Mouse (Mus musculus) T-cell, adult 2 months (primary cell): ENCODE data around the gene Creg2.
"Not testable (repeated sequence)": the region's sequence is repeated elsewhere in the genome, so short reads cannot be mapped to it uniquely, and the experiment has no call there.

Experiments
- DNase-seq: peaks from one replicate; pipeline ENCODE4 v3.0.0; 2022; ENCODE audit warnings: low spot score

Creg2 gene

DNA sequence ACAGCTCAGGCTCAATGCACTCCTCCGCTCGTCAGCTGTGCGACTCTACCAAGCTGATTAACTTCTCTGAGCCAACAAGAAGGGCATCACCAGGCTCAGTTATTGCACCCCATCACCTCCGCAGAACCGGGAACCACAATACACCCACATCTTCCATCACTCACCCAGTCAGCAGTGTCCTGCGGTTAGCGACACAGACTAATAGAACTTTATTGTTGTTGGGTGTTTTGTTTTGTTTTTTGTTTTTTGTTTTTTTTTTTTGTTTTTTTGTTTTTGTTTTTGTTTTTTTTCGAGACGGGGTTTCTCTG, at the start of gene Creg2:
TSS of gene Creg2 (minus strand) at position 234 of the 308 bp plus-strand sequence.
- no peak for DNase-seq

DNA sequence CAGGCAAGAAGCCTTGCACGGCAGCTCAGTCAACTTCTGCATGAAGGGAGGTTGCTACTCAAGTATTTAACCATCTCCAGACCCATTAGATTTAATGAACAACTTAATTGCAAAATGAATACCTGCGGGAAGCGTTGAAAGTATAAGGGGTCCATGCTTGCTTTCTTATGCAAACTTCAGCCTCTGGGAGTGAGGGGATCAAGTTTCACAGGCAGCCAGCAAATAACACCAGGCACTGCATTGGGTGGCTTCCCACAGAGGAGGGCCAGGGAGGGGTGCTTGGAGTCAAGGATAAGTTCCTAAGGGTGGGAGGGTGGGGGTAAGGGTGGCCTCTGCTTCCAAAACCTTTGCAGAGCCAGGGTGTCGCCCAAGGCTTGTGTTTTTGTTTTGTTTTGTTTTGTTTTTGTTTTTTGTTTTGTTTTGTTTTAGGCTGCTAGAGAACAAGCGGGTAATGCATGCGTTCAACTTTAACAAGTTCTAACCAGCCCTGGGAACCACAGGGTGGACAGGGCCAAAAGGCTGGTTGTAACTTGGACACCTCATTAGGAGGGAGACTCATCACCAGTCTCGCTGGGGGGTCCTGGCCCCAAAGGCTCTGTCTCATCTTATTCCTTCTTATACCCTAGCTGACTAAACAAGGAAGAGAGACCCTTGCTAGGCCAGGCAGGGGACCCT, 49.5 kb upstream of the Creg2 start:
- DNase-seq, result no peak

DNA sequence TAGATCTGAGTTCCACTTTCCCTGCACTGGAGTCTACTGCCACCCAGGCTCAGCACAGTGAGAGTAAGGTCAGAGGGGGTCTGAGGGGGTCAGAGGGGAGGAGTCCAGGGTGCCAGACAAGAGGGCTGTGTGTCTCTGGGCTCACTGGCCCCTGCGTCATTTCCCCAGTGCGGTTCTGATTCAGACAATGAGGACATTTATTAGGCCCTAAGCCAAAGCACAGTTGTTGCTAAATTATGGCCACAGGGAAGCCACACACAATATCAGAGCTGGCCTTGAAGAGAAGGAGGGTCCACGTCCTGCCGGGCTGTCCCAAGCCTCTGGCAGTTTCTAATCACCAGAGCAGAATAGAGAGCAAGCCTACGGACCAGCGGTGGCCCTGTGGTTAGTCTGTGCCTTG, 47.2 kb upstream of the Creg2 start:
- DNase-seq, result no peak

DNA sequence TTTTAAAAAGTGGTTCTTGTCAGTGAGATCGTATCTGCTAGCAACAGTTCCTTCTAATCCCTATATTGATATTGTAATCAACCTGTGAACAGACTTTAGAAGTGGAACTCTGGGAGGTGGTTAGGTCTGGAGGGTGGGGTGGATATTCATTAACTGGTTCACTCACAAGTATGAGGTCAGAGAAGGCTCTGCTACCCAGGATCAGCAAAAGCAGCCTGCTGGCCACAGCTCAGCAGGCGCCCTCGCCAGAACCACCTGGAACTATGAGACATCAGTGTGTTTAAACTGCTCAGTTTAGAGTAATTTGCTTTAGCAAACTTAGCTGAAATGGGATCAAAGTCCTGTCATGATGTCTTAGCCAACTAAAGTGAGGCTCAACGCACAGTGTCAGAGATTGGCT, 43.9 kb upstream of the Creg2 start:
- DNase-seq, result no peak

DNA sequence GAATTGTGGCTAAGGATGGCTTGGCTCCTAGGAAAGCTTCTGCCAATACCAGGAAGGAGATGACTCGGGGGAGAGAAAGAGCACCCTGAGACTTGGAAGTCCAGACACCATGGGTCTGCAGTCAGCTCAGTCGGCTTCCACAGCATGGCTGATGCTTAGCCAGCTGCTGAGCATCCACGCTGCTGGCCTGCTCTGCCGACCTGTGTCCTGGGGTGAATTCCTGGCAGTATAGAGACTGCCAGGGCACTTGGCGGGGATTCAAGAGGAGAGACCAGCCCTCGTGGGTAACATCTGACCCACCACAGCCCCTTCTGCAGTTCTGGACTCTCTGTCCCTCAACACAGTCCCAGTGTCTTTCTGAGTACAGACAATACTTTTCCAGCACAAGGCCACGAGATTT, 43.5 kb upstream of the Creg2 start:
- DNase-seq, result no peak

DNA sequence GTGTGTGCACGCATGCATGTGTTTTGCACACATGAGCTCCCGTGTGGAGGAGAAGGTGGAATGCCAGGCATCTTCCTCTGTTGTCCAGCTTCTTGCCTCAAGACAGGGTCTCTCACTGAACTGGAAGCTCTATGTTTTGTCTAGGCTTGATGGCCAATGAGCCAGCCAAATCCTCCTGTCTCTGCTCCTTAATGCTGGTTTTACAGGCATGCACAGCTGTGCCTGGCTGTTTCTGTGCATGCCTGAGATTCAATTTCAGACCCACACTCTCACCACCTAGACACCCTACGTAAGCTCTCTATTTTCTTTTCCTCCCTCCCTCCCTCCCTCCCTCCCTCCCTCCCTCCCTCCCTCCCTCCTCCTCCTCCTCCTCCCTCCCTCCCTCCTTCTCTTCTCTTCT, 40.7 kb upstream of the Creg2 start:
- DNase-seq, result no peak

DNA sequence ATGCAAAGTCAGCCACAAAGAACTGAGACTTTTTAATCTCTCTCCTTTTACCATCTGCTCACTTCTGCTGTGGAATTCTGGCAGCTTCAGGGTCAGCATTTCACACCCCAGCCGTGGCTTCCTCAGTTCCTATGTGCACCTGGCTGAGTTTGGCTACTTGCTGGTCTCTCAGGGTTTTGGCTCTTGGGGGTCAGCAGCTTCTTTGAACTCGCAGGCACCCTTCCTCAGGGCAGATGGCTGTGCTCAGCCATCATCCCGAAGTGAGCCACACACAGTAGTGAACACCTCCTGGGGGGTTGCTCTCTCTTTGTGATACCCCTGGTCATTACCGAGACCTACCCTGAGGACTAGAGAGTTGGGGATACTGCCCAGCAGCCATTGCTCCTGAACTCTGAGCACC, 39.8 kb upstream of the Creg2 start:
- DNase-seq, result no peak

DNA sequence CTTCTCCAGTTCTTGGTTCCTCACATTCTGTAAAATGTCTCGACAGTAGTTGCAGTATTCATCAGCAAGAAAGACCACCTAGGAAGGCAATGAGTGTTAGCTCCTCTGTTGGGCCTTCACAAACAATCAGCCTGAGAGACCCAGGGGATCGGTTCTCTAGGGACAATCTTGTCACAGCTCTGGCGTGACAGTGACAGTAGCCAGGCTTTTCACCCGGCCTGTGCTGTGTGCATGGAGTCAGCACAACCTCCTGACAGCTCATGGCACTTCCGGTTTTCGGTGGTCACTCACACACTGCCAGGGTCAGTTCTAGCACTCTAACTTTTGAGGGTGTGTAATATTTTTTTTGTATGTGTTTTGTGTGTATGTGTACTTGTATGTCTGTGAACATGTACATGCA, 37.3 kb upstream of the Creg2 start:
- DNase-seq, result no peak

DNA sequence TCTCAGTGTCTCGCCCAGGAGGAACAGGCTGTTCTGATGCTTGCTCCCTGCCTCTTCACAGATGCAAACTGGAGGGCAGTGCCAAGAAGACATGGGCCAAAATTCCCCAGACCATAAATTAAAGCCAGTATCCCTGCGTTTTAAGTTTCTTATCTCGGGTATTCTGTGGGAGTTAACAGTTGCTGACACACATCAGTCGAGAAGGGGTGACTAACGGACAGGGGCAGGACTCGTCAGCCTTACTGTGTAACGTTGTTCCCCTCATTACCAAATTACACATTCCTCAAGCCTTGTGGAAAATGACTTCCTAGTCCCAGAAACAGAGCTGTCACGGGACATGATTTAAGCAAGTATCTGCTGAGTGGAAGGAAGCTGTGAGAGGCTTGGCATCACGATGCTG, 36.0 kb upstream of the Creg2 start:
- DNase-seq, result no peak

DNA sequence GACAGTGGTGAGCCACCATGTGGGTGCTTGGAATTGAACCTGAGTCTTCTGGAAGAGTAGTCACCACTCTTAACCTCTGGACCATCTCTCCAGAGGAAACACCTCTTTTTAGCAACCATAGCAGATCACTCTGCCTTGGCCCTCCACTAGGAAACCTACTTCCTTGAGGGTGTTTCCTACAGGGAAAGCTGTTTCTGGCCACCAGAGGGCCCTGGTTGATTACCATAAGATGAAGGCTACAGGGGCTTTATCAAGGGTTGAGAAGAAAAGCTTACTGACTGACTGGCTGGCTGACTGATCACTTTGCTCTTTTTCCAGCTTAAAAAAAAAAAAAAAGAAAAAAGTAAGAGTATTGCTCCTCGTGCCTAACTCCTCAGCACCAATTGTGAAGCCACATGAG, 34.6 kb upstream of the Creg2 start:
- peak; percentile 56 for DNase-seq

DNA sequence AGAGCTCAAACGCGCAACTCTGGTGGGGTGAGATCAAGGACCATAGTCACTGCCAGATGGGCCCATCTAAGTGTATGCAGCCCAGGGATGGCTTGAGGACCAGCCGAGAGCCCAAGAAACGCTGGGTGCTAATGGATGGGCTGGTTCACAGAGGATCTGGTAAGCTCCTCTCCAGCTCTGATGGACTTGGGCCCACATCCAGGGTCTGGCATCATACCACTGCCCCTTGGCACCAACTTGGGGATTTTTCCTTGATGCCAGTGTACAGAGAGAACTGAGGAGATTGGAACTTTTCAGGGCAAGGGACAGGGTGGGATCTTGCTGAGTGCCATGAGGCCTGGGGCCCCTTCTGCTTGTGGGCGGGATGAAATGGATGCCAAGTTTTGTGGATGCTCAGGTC, 30.4 kb upstream of the Creg2 start:
- no peak for DNase-seq

DNA sequence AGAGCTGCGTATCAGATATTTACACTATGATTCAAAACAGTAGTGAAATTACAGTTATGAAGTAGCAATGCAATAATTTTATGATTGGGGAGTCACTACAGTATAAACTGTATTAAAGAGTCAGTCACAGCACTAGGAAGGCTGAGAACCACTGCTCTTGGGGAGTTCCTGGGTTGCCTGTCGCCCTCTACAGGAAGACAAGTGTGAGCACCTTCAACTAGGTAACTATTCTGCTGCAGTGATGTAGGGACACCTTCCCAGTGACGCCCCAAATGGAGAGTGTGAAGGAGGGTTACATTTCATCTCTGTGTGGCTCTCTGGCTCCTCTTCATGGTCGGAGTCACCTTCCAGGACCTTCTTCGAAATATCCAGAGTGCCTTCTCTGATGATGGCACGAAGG, 29.3 kb upstream of the Creg2 start:
- no peak for DNase-seq

DNA sequence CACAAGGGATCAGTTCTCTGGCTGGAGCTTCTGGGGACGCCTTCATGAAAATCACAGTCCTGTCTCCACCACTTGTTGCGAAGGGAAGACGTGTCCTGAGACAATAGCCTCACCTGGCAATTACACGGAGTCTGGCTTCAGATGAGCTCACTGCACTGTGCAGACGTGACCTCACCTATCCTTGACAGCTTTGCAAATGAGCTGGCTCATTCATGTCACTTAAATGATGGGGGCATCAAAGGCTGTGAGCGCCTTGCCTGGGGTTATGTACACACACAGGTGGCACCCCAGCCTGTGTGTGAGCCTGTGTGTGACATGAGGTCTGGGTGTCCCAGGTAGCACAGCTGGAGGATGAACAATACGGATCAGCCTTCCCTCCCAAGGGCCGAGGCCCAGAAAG, 27.6 kb upstream of the Creg2 start:
- no peak for DNase-seq

DNA sequence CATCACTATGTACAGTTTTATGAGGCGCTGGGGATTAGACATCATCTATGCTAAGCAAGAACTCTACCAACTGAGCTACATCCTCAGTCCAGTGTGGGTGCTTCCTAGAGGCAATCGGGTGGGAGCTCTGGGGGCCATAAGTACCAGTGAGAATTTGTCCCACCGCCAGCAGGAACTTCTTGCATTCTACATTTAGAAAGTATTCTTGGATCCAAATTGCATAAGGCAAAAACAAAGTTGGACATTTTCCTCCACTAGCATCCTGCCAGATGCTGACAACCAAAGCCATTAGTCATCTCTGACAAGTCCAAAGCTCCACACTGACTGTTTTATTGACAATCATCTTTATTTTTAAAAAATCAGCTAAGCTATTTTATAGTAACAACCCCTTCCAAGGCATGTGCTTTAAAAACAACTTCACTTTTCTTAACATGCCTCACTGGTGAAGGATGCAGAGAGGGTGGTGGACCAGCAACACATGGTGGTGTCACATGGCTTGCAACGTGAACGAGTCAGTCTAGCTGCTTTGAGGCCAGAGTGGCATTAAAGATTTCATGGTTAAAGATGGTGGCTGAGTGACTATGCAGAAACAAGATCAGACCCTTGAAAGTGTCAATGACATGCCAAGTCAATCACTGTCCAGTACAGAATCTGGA, 25.1 kb upstream of the Creg2 start:
- no peak for DNase-seq

DNA sequence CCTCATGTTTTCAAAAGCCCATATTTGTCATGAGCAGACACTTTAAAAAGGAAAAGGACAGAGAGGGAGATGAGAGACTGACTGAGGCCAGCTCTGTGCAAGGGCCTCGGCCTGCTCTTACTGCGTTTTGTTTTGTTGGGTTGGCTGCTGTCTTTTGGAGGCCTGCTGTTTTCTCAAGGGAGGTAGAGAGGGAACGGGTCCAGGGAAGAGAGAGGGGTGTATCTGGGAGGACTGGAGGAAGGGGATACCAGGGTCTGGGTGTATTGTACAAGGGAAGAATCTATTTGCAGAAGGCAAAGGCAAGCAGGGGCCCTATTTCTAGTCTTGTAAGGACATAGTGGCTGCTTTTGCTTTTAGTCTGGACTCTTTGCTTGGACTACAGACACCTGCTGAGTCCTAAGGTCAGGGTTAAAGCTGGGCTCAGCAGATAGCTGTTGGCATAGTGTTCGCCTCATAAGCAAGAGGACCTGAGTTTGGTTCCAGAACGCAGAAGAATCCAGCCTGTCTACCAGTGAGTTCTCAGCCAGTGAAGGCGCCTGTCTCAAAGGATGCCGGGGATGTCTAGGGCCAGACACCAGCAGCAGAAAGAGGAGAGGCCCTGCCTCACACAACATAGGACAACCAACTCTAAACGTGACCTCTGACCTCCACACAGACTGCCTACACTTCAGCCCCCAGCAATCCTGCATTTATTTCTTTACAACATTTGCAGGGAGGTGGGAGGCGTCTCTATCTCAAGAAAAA, 21.3 kb upstream of the Creg2 start:
- no peak for DNase-seq

DNA sequence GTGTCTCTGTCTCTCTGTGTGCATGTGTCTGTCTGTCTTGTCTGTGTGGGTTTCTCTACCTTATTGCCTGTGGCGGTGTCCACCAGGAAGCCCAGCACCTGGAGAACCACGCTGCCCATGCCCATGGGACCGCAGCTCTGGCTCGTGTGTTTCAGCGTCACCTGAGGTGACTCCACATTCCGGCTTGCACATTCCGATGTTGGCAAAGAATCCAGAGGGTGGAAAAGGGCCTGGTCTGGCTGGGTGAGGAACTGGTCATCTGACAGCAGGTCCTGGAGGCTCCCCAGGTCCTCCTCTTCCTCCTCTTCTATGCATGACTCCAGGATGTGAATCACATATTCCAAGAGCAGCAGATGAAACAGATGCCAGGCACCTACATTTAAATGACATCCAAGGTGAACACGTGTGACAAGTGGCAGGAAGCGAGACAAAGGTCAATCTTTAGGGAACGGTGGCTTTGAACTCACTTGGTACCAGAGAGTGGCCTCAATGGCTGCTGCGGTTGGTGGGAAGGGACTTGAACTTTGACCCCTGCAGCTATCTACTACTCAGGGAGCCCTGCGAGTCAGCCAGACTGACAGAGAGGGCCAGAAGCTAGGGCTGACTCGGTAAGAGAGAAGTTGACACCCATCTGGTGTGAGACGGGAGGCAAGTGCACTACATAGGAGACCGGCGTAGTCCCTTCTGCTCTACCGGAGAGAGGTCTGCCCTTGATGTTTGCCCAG, 19.1 kb upstream of the Creg2 start:
- DNase-seq, result no peak

DNA sequence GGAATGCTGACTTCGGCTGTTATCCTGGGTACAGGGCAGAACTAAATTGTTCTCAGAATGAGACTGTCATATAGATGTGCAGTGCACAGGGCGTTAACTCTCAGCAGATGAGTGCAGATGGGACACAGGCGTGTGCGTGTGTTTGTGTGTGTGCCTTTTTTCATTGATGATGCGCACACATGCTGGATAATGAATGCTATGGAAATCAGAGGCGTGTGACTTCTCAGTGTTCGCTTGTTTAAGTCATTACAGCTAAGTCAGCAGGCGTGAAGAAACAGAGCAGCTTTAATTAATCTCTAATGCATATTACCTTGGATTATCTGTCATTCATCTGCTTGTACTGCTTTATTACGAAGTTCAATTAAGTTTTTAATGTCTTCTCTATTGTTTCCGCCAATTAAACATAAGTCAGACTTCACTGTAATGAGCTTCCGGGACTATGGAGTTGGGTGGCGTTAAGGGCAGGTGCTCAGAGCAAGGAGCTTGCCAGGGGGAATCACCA, 15.5 kb upstream of the Creg2 start:
- DNase-seq, result no peak

DNA sequence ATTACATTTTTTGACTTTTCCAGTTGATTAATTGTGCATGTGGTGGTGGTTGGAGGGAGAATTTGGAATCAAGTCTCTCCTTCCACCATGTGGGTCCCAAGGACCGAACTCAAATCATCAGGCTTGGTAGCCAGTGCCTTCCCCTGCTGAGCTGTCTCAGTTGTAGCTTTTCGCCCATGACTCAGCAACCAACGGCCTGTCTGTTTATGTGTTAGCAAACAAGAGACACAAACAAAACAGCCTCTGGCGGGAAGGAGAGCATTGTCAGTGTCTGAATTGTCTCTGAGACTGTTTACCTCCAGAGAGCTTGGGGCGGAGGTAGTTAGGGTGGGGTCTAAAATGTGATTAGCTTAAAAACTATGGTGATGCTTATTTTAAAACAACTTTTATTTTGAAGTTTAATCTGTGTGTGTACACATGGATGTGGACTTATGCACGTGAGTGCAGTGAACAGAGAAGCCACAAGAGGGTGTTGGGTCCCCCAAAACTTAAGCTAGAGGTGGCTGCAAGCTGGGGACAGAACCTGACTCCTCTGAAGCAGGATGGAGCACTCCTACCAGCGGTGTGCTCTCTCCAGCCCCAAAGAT, 12.9 kb upstream of the Creg2 start:
- no peak for DNase-seq

DNA sequence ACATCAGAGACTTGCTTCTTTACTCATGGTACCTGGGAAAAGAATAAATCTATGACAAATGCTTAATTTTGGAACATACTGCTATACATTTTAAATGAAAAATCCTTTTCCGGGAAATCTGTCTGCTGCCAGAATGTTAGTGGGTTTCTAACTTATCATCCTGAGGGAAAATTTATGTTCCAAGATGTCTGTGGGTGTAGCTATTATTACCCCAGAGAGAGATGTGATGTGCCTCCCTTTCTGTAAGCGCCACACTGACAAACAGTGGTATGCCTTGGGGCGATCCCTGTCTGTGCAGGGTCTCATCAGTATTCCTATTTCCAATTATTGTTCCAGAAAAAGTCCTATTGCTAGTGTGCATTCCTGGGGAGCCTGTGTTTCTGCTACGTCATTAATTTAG, 11.8 kb upstream of the Creg2 start:
- DNase-seq, result no peak

DNA sequence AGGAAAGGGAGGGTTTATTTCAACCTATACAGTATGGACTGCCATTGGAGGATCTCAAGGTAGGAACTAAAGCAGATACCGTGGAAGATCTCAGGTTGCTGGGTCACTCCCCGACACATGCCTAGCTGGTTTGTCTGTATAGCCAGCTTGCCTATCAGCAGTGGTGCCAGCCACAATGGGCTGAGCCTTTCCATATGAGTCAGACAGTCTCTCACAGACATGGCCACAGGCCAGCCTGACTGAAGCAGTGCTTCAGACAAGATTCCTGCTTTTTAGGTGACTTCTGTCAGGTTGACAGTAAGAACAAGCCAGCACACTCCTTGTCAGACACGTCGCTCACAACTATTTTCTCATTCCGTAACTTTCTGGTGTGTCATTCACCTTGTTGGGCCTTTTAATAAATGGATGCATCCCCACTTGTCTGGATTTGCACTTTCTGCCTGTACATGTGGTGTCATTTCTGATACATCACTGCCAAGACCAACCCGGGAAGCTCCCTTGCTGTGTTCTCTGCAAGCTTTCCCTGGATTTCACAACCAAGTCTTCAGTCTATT, 5.8 kb upstream of the Creg2 start:
- no peak for DNase-seq

DNA sequence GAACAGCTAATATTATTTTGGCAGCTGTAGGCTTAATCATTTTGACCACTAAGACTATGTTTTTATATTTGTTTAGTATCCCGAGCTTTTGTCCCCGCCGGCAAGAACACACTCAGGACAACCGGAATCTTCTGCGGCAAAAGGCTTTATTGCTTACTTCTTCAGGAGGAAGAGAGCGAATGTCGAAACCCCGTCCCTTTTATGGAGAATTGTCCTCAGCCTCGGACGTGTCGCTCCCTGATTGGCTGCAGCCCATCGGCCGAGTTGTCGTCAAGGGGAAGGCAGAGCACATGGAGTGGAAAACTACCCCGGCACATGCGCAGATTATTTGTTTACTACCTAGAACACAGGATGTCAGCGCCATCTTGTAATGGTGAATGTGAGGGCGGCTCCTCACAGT, 3.6 kb upstream of the Creg2 start:
- DNase-seq, result not testable (repeated sequence)

DNA sequence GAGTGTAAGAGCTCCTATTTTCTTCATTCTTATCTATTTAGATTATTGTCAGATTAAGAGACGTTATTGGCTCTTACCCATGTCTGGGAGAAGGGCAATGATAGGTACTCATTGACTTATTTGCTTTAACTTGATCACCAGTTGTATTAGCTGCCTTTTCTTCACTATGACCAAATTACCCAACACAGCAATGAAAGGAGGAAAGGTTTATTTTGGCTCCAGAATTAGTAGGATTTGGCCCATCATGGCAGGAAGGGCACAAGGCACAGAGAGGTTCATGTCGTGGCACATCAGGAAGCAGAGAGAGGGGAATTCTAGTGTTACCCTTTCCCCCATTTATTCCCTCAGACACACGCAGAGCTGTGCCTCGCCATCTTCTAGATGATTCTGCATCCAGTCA, 1.8 kb upstream of the Creg2 start:
- no peak for DNase-seq
